Mouse (Mus musculus) forebrain, embryonic 15.5 days (tissue): ENCODE measurements at regions not wholly inside any gene's neighbourhood (a gene's known extent, or its start where the extent isn't known, plus 50 kb on each side); places are given as distances from the start of the nearest gene placed in this dataset. TPM values are rescaled to one million over a fixed set of nuclear protein-coding genes. Genes with fewer than 3 reads are reported as not detected.

Experiments used
- ATAC-seq: fragments of 200-750 bp; cut with Nextera tagmentation; replicated peaks from 2 replicates; pipeline ENCODE4 v1.8.0; 2017; ENCODE audit warnings: mild to moderate bottlenecking, moderate TSS enrichment, moderate library complexity
- H3K27ac ChIP-seq: fragments of 300-500 bp; sonication (generic); replicated peaks from 2 replicates; pipeline ENCODE4 v1.5.1; 2015; ENCODE audit warnings: mild to moderate bottlenecking, inconsistent platforms
- H3K27me3 ChIP-seq: fragments of 300-500 bp; sonication (generic); 2 replicates; pipeline ENCODE4 v1.6.1; 2015; ENCODE audit warnings: inconsistent platforms
- H3K36me3 ChIP-seq: fragments of 300-500 bp; sonication (generic); 2 replicates; pipeline ENCODE4 v1.6.1; 2015; ENCODE audit warnings: mild to moderate bottlenecking, inconsistent platforms
- H3K4me1 ChIP-seq: fragments of 300-500 bp; sonication (generic); 2 replicates; pipeline ENCODE4 v1.6.1; 2015; ENCODE audit warnings: inconsistent platforms
- H3K4me2 ChIP-seq: fragments of 300-500 bp; sonication (generic); replicated peaks from 2 replicates; pipeline ENCODE4 v1.6.1; 2015; ENCODE audit warnings: mild to moderate bottlenecking, inconsistent platforms
- H3K4me3 ChIP-seq: fragments of 300-500 bp; sonication (generic); 2 replicates; pipeline ENCODE4 v1.5.1; 2015; ENCODE audit warnings: mild to moderate bottlenecking, inconsistent platforms
- H3K9ac ChIP-seq: fragments of 300-500 bp; sonication (generic); replicated peaks from 2 replicates; pipeline ENCODE4 v1.6.1; 2015; ENCODE audit warnings: mild to moderate bottlenecking, inconsistent platforms
- H3K9me3 ChIP-seq: fragments of 300-500 bp; sonication (generic); 2 replicates; pipeline ENCODE4 v1.6.1; 2016; ENCODE audit warnings: inconsistent platforms
- WGBS: fragments of 180-500 bp; shearing (Covaris S2); methylation state at CpG from one replicate; pipeline ENCODE4 v1.1.7; 2015; ENCODE audit warnings: mixed read lengths; 5-methylcytosine and 5-hydroxymethylcytosine counted together
- microRNA-seq: library from miRNA; unstranded; fragments of <30 nt; microRNA quantifications from one replicate; pipeline ENCODE4, GENCODE M21; 2016

GRCm38 (mm10) chr13:70903150-70903549 is 61.5 kb upstream of the Adamts16 start:
- H3K4me1 ChIP-seq = peaks cover 3% of the 10 kb centered on the region; the same call in 1 of the 2 replicates
- 75% methylated on average over 2 of the region's 2 CpGs for WGBS
- H3K9me3 ChIP-seq = no peaks in the 10 kb centered on the region
- H3K36me3 ChIP-seq = no peaks in the 10 kb centered on the region
- H3K27me3 ChIP-seq = no peaks in the 10 kb centered on the region
- no peak overlapping the region for H3K9ac ChIP-seq
- no peak overlapping the region for H3K4me2 ChIP-seq
- no peak for ATAC-seq
- no peak overlapping the region for H3K27ac ChIP-seq
- no peak overlapping the region for H3K4me3 ChIP-seq

- Histone ChIP-seq H3K4me2 (no peak overlapping the region), H3K36me3 (no peaks in the 10 kb centered on the region), H3K27ac (no peak overlapping the region), H3K9ac (no peak overlapping the region), H3K27me3 (no peaks in the 10 kb centered on the region), H3K4me1 (peaks cover 3% of the 10 kb centered on the region; the same call in 1 of the 2 replicates), H3K4me3 (no peak overlapping the region), H3K9me3 (no peaks in the 10 kb centered on the region)
- WGBS = 37% methylated on average over 10 of the region's 10 CpGs
- no peak for ATAC-seq
Observed at GRCm38 (mm10) chr13:70902727-70903126, 61.1 kb upstream of the Adamts16 start.

GRCm38 (mm10) chr13:70891634-70892033 is 50.0 kb upstream of the Adamts16 start:
- no peak for ATAC-seq
- 77% methylated on average over 5 of the region's 5 CpGs for WGBS

More at GRCm38 (mm10) chr13:70891634-70892033, 50.0 kb upstream of the Adamts16 start:
- Histone ChIP-seq H3K36me3 (no peaks in the 10 kb centered on the region), H3K27ac (no peak overlapping the region), H3K27me3 (no peaks in the 10 kb centered on the region), H3K9me3 (no peaks in the 10 kb centered on the region), H3K4me1 (no peaks in the 10 kb centered on the region), H3K4me3 (no peak overlapping the region), H3K4me2 (no peak overlapping the region), H3K9ac (no peak overlapping the region)

Small RNA genes in the stretch of these regions (microRNA-seq; reads per million reads assigned to microRNA genes)
- gene Mir466f-4 = not detected
